8 mouse cellular contexts compared by ENCODE assay signal in genomic region chr1:59142809-59143208, GRCm38 (mm10). TPM values are rescaled to one million over a fixed set of nuclear protein-coding genes. Genes with fewer than 3 reads are reported as not detected.
A peak's percentile ranks its signal among the peaks of the same experiment; 100 is the strongest.
DNase-seq lines count a peak whose midpoint lies in the region; ATAC-seq and TF ChIP-seq lines count a peak whose summit lies in the region.

No protein-coding gene starts in this region.

- intact Hi-C loops in left cerebral cortex, adult 2 months (cut with DNase I), result loop anchor here (5.0 kb wide), 3 partner anchors 71 to 371 kb away; no protein-coding TSS in a partner anchor

- peaks cover 2% of the 10 kb centered on the region; the same call in 1 of the 2 replicates for H3K9me3 ChIP-seq in G1E (replicated peaks)
- H3K9me3 ChIP-seq in liver, embryonic 11.5 days (ENCODE audit: control insufficient read depth, low read length), result no peaks in the 10 kb centered on the region

- H3K27me3 ChIP-seq in G1E (ENCODE audit: insufficient read depth, low read length), result peaks cover 11% of the 10 kb centered on the region
- H3K27me3 ChIP-seq in liver, embryonic 11.5 days (replicated peaks; ENCODE audit: control insufficient read depth, insufficient read depth, low read length), result no peaks in the 10 kb centered on the region

- peaks cover 10% of the 10 kb centered on the region for H3K4me1 ChIP-seq in G1E (ENCODE audit: insufficient read depth, low read depth, low read length)
- no peaks in the 10 kb centered on the region for H3K4me1 ChIP-seq in liver, embryonic 11.5 days (replicated peaks; ENCODE audit: control insufficient read depth, insufficient read depth, low read length)

- peak; percentile 49; the same call in 1 of the 2 replicates for ATAC-seq in G1E (ENCODE audit: extremely low read depth, insufficient number of reproducible peaks, low FRiP score, poor library complexity, severe bottlenecking)
- no peak for ATAC-seq in liver, embryonic 11.5 days (replicated peaks; ENCODE audit: low FRiP score)

- no peak overlapping the region for H3K4me2 ChIP-seq in liver, embryonic 11.5 days

- no peak overlapping the region for H3K4me3 ChIP-seq in left cerebral cortex, adult 2 months
- no peak overlapping the region for H3K4me3 ChIP-seq in G1E (ENCODE audit: low read depth, low read length)
- no peak overlapping the region for H3K4me3 ChIP-seq in liver, embryonic 11.5 days (ENCODE audit: low read depth, low read length)

- DNase-seq in left cerebral cortex, adult 2 months (ENCODE audit: extremely low spot score in 1 of 2, low spot score in 2 of 2), result no peak
- DNase-seq in left cerebral cortex, adult 8-10 months (ENCODE audit: low spot score in 2 of 2), result no peak
- peak; percentile 66 for DNase-seq in G1E (ENCODE audit: low spot score)
- peak; percentile 79 for DNase-seq in adrenal gland, postnatal 14 days
- peak; percentile 58 for DNase-seq in gastrocnemius, postnatal 10 days
- DNase-seq in liver, embryonic 11.5 days (ENCODE audit: low spot score), result peak; percentile 59
- peak; percentile 59 for DNase-seq in retina, postnatal 7 days (ENCODE audit: low read depth, low spot score)
- no peak for DNase-seq in layer of hippocampus, adult 9-10 months (ENCODE audit: low spot score)

- H3K9ac ChIP-seq in liver, embryonic 11.5 days (ENCODE audit: low read depth, low read length), result no peak overlapping the region

- H3K36me3 ChIP-seq in G1E (replicated peaks), result no peaks in the 10 kb centered on the region
- no peaks in the 10 kb centered on the region for H3K36me3 ChIP-seq in liver, embryonic 11.5 days (ENCODE audit: control insufficient read depth, insufficient read depth, low read length)

- H3K27ac ChIP-seq in left cerebral cortex, adult 2 months, result no peak overlapping the region
- H3K27ac ChIP-seq in liver, embryonic 11.5 days (ENCODE audit: low read depth, low read length), result no peak overlapping the region

- TF ChIP-seq CTCF in left cerebral cortex, adult 2 months (IDR thresholded peaks at IDR 0.05), result peak; percentile 59
- peak; percentile 64 for TF ChIP-seq CTCF in G1E (IDR thresholded peaks at IDR 0.05; ENCODE audit: low read depth, low read length)

RNA-seq across cellular contexts. Expression of gene Mpp4, which starts 20.4 kb away (rescaled TPM):
- 1 to 10 TPM; 1.6 to 1.7 TPM for total RNA-seq in left cerebral cortex, adult 2 months (2021)
- 1 to 10 TPM in 3 of 4 experiments, under 1 TPM in 1; 0.78 to 1.7 (median 1.6) TPM for total RNA-seq in left cerebral cortex, adult 8-10 months (2022)
- total RNA-seq in G1E (2014; fragmentation: Nextera tagmentation) (1.4 TPM in 1 of 2 replicates, not detected in the other), G1E (2017) (0.87 and 1.6 TPM in 2 replicates)
- 0.05 TPM in 1 of 2 replicates, not detected in the other for polyA plus RNA-seq in G1E (2012)
- total RNA-seq in adrenal gland, postnatal 14 days (2021), result 0.23 and 0.33 TPM in 2 replicates
- under 1 TPM; 0.23 to 0.27 TPM for total RNA-seq in gastrocnemius, postnatal 10 days (2021)
- polyA plus RNA-seq in liver, embryonic 11.5 days (2014; fragmentation: Nextera tagmentation; extraction: Ambion mirVana), result 0.47 and 0.52 TPM in 2 replicates

RNA-seq across cellular contexts. Expression of gene Tmem237, which starts 22.6 kb away (rescaled TPM):
- total RNA-seq in left cerebral cortex, adult 2 months (2021), result 10 to 100 TPM; 30.8 to 31.9 TPM
- total RNA-seq in left cerebral cortex, adult 8-10 months (2022), result 10 to 100 TPM; 27.3 to 35.2 (median 30.9) TPM
- total RNA-seq in G1E (2014; fragmentation: Nextera tagmentation) (9.7 and 13.6 TPM in 2 replicates), G1E (2017) (27.6 and 39.0 TPM in 2 replicates)
- polyA plus RNA-seq in G1E (2012), result 2.8 and 3.3 TPM in 2 replicates
- 16.1 and 17.1 TPM in 2 replicates for total RNA-seq in adrenal gland, postnatal 14 days (2021)
- 1 to 10 TPM; 6.3 to 7.7 TPM for total RNA-seq in gastrocnemius, postnatal 10 days (2021)
- 20.5 and 24.1 TPM in 2 replicates for polyA plus RNA-seq in liver, embryonic 11.5 days (2014; fragmentation: Nextera tagmentation; extraction: Ambion mirVana)

RNA-seq across cellular contexts. Expression of gene C2cd6, which starts 48.1 kb away (rescaled TPM):
- total RNA-seq in left cerebral cortex, adult 2 months (2021), result not detected
- total RNA-seq in left cerebral cortex, adult 8-10 months (2022), result not detected
- total RNA-seq in G1E (2014; fragmentation: Nextera tagmentation) (not detected in 2 replicates), G1E (2017) (0.06 TPM in 1 of 2 replicates, not detected in the other)
- polyA plus RNA-seq in G1E (2012), result not detected in 2 replicates
- total RNA-seq in adrenal gland, postnatal 14 days (2021), result not detected in 2 replicates
- total RNA-seq in gastrocnemius, postnatal 10 days (2021), result not detected
- polyA plus RNA-seq in liver, embryonic 11.5 days (2014; fragmentation: Nextera tagmentation; extraction: Ambion mirVana), result not detected in 2 replicates

Comparison
In these comparisons a context has a peak if more than half of its experiments do, and no peak if none do; other contexts are left out.
1. DNase-seq: peak in G1E (single experiment), adrenal gland, postnatal 14 days (single experiment), gastrocnemius, postnatal 10 days (single experiment), liver, embryonic 11.5 days (single experiment) and retina, postnatal 7 days (single experiment); none in left cerebral cortex, adult 2 months (0 of 2), left cerebral cortex, adult 8-10 months (0 of 2) and layer of hippocampus, adult 9-10 months (single experiment).